Mouse (Mus musculus): ENCODE results near the gene Otud4.
"Not testable (repeated sequence)": the region's sequence is repeated elsewhere in the genome, so short reads cannot be mapped to it uniquely, and the experiment has no call there.

Gene Otud4

GRCm38 (mm10) chr8:79638707-79639549 lies 490 bp upstream of the Otud4 start:
- DNase-seq (ENCODE audit: low read depth, low spot score), result peak; percentile 98

- peak; percentile 24 for DNase-seq (ENCODE audit: low read depth, low spot score)
Observed at GRCm38 (mm10) chr8:79641119-79641518, 1.7 kb downstream of the Otud4 start.

- DNase-seq (ENCODE audit: low read depth, low spot score), result no peak
Observed at GRCm38 (mm10) chr8:79649569-79649968, 10.2 kb downstream of the Otud4 start.

GRCm38 (mm10) chr8:79650158-79650814 lies 10.9 kb downstream of the Otud4 start:
- peak; percentile 78 for DNase-seq (ENCODE audit: low read depth, low spot score)

- no peak for DNase-seq (ENCODE audit: low read depth, low spot score)
Observed at GRCm38 (mm10) chr8:79653736-79654135, 14.3 kb downstream of the Otud4 start.

GRCm38 (mm10) chr8:79658715-79659114 lies 19.3 kb downstream of the Otud4 start:
- DNase-seq (ENCODE audit: low read depth, low spot score), result not testable (repeated sequence)

- no peak for DNase-seq (ENCODE audit: low read depth, low spot score)
Observed at GRCm38 (mm10) chr8:79676461-79676860, 37.0 kb downstream of the Otud4 start.

- peak; percentile 93 for DNase-seq (ENCODE audit: low read depth, low spot score)
Observed at GRCm38 (mm10) chr8:79679005-79679404, 39.6 kb downstream of the Otud4 start.

- DNase-seq (ENCODE audit: low read depth, low spot score), result not testable (repeated sequence)
Observed at GRCm38 (mm10) chr8:79680083-79680482, 40.7 kb downstream of the Otud4 start.

- no peak for DNase-seq (ENCODE audit: low read depth, low spot score)
Observed at GRCm38 (mm10) chr8:79680555-79680954, 41.1 kb downstream of the Otud4 start.

- no peak for DNase-seq (ENCODE audit: low read depth, low spot score)
Observed at GRCm38 (mm10) chr8:79680965-79681364, 41.5 kb downstream of the Otud4 start.

- DNase-seq (ENCODE audit: low read depth, low spot score), result not testable (repeated sequence)
Observed at GRCm38 (mm10) chr8:79685927-79686326, 46.5 kb downstream of the Otud4 start.

GRCm38 (mm10) chr8:79692531-79692930 lies 53.1 kb downstream of the Otud4 start:
- no peak for DNase-seq (ENCODE audit: low read depth, low spot score)

- DNase-seq (ENCODE audit: low read depth, low spot score), result no peak
Observed at GRCm38 (mm10) chr8:79706687-79707086, 67.3 kb downstream of the Otud4 start.

GRCm38 (mm10) chr8:79711064-79711961 lies 71.9 kb downstream of the Otud4 start, which contains the start of the genes Abce1 and Anapc10:
Abce1 (minus strand) TSS chr8:79711740.
Anapc10 (plus strand) TSS chr8:79711820.
- peak; percentile 99 for DNase-seq (ENCODE audit: low read depth, low spot score)

- DNase-seq (ENCODE audit: low read depth, low spot score), result no peak
Observed at GRCm38 (mm10) chr8:79712676-79713075, 73.3 kb downstream of the Otud4 start.

GRCm38 (mm10) chr8:79721537-79721936 lies 82.1 kb downstream of the Otud4 start:
- DNase-seq (ENCODE audit: low read depth, low spot score), result no peak

GRCm38 (mm10) chr8:79723308-79723707 lies 83.9 kb downstream of the Otud4 start:
- DNase-seq (ENCODE audit: low read depth, low spot score), result no peak

- DNase-seq (ENCODE audit: low read depth, low spot score), result no peak
Observed at GRCm38 (mm10) chr8:79724589-79724988, 85.2 kb downstream of the Otud4 start.
